Mouse (Mus musculus) stomach, embryonic 16.5 days (tissue): ENCODE measurements at regions not wholly inside any gene's neighbourhood (a gene's known extent, or its start where the extent isn't known, plus 50 kb on each side); places are given as distances from the start of the nearest gene placed in this dataset.

ENCODE experiments used
- ATAC-seq: fragments of 200-750 bp; cut with Nextera tagmentation; 2 replicates; pipeline ENCODE4 v1.8.0; 2017; ENCODE audit warnings: moderate number of reproducible peaks, moderate TSS enrichment; ENCODE audit not compliant: insufficient read depth, low FRiP score
- H3K27ac ChIP-seq: fragments of 300-500 bp; sonication (generic); 2 replicates; pipeline ENCODE4 v1.5.1; 2014; ENCODE audit warnings: low read length
- H3K27me3 ChIP-seq: fragments of 300-500 bp; sonication (generic); 2 replicates; pipeline ENCODE4 v1.6.1; 2014; ENCODE audit warnings: low read length, control low read depth, mixed read lengths; ENCODE audit not compliant: control insufficient read depth, insufficient read depth
- H3K36me3 ChIP-seq: fragments of 300-500 bp; sonication (generic); 2 replicates; pipeline ENCODE4 v1.6.1; 2014; ENCODE audit warnings: low read length; ENCODE audit not compliant: control insufficient read depth, insufficient read depth
- H3K4me1 ChIP-seq: fragments of 300-500 bp; sonication (generic); 2 replicates; pipeline ENCODE4 v1.6.1; 2014; ENCODE audit warnings: low read length, control low read depth, mixed read lengths; ENCODE audit not compliant: control insufficient read depth, insufficient read depth
- H3K4me2 ChIP-seq: fragments of 300-500 bp; sonication (generic); 2 replicates; pipeline ENCODE4 v1.6.1; 2014; ENCODE audit warnings: low read depth, low read length, mixed read lengths
- H3K4me3 ChIP-seq: fragments of 300-500 bp; sonication (generic); replicated peaks from 2 replicates; pipeline ENCODE4 v1.5.1; 2014; ENCODE audit warnings: mild to moderate bottlenecking, low read length
- H3K9ac ChIP-seq: fragments of 300-500 bp; sonication (generic); 2 replicates; pipeline ENCODE4 v1.6.1; 2014; ENCODE audit warnings: low read length
- H3K9me3 ChIP-seq: fragments of 300-500 bp; sonication (generic); replicated peaks from 2 replicates; pipeline ENCODE4 v1.6.1; 2016; ENCODE audit warnings: low read length, control low read depth; ENCODE audit not compliant: control insufficient read depth
- WGBS: fragments of 180-500 bp; shearing (Covaris S2); extraction: QIAGEN DNeasy Blood & Tissue Kit; methylation state at CpG from one replicate; pipeline ENCODE4 v1.1.7; 2014; 5-methylcytosine and 5-hydroxymethylcytosine counted together

DNA sequence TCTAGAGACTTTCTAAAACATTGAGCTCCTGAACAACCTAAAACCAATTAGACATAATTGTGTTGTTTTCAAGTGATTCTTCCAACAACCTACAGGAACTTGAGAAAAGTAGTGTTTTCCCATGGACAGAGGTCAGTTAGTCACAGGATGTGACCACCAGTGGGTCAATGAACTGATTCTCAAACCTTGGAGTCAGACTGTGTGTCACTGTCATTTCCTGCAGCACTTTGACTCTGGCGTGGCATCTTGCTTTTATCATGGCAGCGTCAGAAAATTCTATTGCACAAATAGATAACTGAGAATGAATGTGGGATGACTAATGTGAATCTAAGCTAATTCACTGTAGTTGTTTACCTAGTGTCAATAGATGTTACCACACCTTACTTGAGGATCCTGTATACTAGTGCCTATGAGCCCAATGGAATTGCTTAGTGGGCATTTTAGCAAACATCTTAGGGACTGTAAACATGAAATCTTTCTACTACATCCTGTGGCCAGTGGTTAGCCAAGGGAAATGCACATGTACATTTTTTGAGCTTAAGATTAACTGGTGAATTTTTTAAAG is 150.6 kb upstream of the Fam84a start:
- H3K9ac ChIP-seq, result no peak overlapping the region
- no peaks in the 10 kb centered on the region for H3K36me3 ChIP-seq
- H3K4me3 ChIP-seq, result no peak overlapping the region
- H3K27me3 ChIP-seq, result no peaks in the 10 kb centered on the region
- H3K27ac ChIP-seq, result peak overlapping the region; percentile 67
- WGBS, result 50% methylated on average over 2 of the region's 2 CpGs
- H3K4me1 ChIP-seq, result no peaks in the 10 kb centered on the region
- no peaks in the 10 kb centered on the region for H3K9me3 ChIP-seq
- ATAC-seq, result no peak
- H3K4me2 ChIP-seq, result no peak overlapping the region

GRCm38 (mm10) chr12:14301676-14302365 is 150.0 kb upstream of the Fam84a start:
- 37% methylated on average over 2 of the region's 2 CpGs for WGBS
- Histone ChIP-seq H3K4me2 (no peak overlapping the region), H3K9ac (no peak overlapping the region), H3K36me3 (no peaks in the 10 kb centered on the region), H3K27ac (peak overlapping the region; percentile 79), H3K4me3 (no peak overlapping the region), H3K4me1 (no peaks in the 10 kb centered on the region), H3K9me3 (no peaks in the 10 kb centered on the region), H3K27me3 (no peaks in the 10 kb centered on the region)
- ATAC-seq, result peak; percentile 80

DNA sequence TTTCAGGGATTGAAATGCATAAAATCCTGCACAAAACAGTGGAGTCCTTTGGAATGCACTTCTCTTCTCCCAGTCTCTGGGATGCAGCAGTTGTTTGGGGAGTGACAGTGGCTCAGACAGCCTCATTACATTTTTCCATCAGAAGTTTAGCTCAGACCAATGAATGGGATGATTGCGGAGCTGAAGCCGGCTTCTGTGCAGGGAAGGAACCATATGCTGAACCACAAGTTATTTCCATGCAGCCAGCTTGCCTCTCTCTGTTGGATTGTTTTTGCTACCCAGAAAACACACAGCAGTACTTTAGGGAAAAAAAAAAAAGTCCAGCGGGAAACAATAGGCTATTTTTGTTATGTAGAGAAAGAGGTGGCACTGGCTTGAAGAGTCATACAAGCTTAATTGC is 140.2 kb upstream of the Fam84a start:
- no peak for ATAC-seq

DNA sequence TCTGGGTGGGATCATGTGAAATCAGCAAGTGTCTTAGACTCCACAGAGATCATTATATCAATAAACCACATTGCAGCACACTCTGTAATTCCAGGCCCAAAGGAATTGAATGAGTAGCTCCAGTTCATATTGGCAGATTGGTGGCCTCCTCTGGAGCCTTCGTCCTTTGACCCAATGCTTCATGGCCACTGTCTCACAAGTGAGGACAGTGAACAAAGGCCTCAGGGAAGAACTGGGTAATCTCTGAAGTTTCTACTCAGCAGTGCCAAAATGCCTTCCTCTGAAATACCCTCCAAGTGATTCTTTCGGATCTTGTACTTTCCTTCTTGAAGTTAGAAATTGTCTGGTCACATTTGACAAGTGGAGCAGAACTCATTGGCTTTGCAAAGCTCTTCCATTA is 135.8 kb upstream of the Fam84a start:
- Histone ChIP-seq H3K9me3 (no peaks in the 10 kb centered on the region), H3K4me1 (0 out of 2 replicates have a peak, but pooled peaks cover 3% of the 10 kb centered on the region), H3K36me3 (no peaks in the 10 kb centered on the region), H3K9ac (no peak overlapping the region), H3K4me3 (no peak overlapping the region), H3K27ac (no peak overlapping the region), H3K27me3 (no peaks in the 10 kb centered on the region), H3K4me2 (no peak overlapping the region)
- ATAC-seq, result no peak
- WGBS, result 91% methylated on average over 2 of the region's 2 CpGs

More for the DNA sequence above, 140.2 kb upstream of the Fam84a start:
- no peaks in the 10 kb centered on the region for H3K27me3 ChIP-seq
- H3K9ac ChIP-seq, result no peak overlapping the region
- H3K36me3 ChIP-seq, result no peaks in the 10 kb centered on the region
- H3K9me3 ChIP-seq, result no peaks in the 10 kb centered on the region
- H3K4me2 ChIP-seq, result no peak overlapping the region
- no peaks in the 10 kb centered on the region for H3K4me1 ChIP-seq
- H3K27ac ChIP-seq, result no peak overlapping the region
- no peak overlapping the region for H3K4me3 ChIP-seq
- WGBS, result 73% methylated on average over 3 of the region's 3 CpGs

- WGBS, result 75% methylated on average over 1 of the region's 1 CpGs
- H3K9ac ChIP-seq, result no peak overlapping the region
- no peak overlapping the region for H3K4me3 ChIP-seq
- H3K36me3 ChIP-seq, result no peaks in the 10 kb centered on the region
- ATAC-seq, result 0 out of 2 replicates have a peak, but pooled peaks have one; percentile 74
- no peaks in the 10 kb centered on the region for H3K9me3 ChIP-seq
- 0 out of 2 replicates have a peak, but pooled peaks cover 3% of the 10 kb centered on the region for H3K4me1 ChIP-seq
- H3K4me2 ChIP-seq, result no peak overlapping the region
- H3K27ac ChIP-seq, result peak overlapping the region; percentile 52; the same call in 1 of the 2 replicates
- no peaks in the 10 kb centered on the region for H3K27me3 ChIP-seq
Measured at GRCm38 (mm10) chr12:14286676-14287075, 134.8 kb upstream of the Fam84a start.

DNA sequence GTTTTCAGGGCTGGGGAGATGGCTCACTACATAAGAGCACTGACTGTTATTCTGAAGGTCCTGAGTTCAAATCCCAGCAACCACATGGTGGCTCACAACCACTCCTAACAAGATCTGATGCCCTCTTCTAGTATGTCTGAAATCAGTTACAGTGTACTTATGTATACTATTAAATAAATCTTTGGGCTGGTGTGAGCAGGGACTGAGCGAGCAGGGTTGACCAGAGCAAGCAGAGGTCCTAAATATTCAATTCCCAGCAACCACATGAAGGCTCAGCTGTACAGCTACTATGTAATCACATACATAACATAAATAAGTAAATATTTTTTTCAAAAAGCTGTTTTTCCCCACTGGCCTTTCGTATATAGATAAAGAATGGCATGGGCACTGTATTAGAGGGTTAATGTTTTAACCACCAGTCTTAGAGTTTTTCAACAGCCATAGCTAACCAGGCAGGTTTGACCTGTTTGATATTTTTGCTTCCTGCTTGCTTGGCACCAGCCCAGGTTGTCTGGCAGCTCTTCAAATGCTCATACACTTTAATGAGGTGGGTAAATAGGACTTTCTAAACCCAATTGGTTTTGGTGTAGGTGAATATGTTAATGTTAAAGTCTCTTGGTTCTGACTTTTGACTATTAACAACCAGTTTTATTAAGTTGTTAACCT is 134.1 kb upstream of the Fam84a start:
- 55% methylated on average over 2 of the region's 2 CpGs for WGBS
- H3K4me1 ChIP-seq, result 0 out of 2 replicates have a peak, but pooled peaks cover 3% of the 10 kb centered on the region
- no peaks in the 10 kb centered on the region for H3K36me3 ChIP-seq
- no peak overlapping the region for H3K4me3 ChIP-seq
- H3K27me3 ChIP-seq, result no peaks in the 10 kb centered on the region
- H3K9me3 ChIP-seq, result no peaks in the 10 kb centered on the region
- H3K4me2 ChIP-seq, result no peak overlapping the region
- peak overlapping the region; percentile 69 for H3K27ac ChIP-seq
- no peak overlapping the region for H3K9ac ChIP-seq
- peak; percentile 86 for ATAC-seq

DNA sequence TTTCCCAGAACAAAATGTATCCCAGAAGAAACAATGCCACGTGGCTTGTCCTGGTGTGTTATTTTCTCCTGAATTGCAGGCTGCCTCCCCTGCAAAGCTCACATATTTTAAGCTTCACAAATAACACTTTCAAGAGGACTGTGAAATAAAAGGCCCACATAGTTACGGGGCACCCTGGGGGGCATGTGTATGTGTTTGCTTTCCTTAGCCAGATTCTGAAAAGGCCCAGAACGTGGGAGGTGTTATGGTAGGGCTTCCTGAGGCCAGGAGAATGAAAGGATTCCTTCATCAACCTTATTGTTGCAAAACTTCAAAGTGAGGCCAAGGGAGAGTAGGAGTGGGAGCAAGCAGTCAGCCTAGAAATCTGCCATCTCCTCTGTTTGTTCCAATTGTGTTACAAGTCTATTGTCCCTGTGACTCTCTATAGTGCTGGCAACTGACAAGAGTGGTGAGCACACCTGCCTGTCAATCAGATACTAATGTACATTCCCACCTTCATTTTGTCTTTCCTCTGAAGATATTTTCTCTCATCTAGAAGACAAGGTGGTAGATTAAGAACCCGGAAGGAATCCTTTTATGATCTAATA is 131.3 kb upstream of the Fam84a start:
- Histone ChIP-seq H3K27ac (no peak overlapping the region), H3K9ac (no peak overlapping the region), H3K4me2 (no peak overlapping the region), H3K27me3 (no peaks in the 10 kb centered on the region), H3K9me3 (no peaks in the 10 kb centered on the region), H3K36me3 (no peaks in the 10 kb centered on the region), H3K4me3 (no peak overlapping the region), H3K4me1 (0 out of 2 replicates have a peak, but pooled peaks cover 3% of the 10 kb centered on the region)
- WGBS, result 52% methylated on average over 4 of the region's 4 CpGs
- no peak for ATAC-seq

GRCm38 (mm10) chr12:14275265-14275664 is 123.4 kb upstream of the Fam84a start:
- Histone ChIP-seq H3K9me3 (no peaks in the 10 kb centered on the region), H3K4me2 (no peak overlapping the region), H3K4me3 (no peak overlapping the region), H3K27me3 (no peaks in the 10 kb centered on the region), H3K27ac (no peak overlapping the region), H3K36me3 (no peaks in the 10 kb centered on the region), H3K9ac (no peak overlapping the region), H3K4me1 (no peaks in the 10 kb centered on the region)
- no peak for ATAC-seq

- WGBS, result 92% methylated on average over 5 of the region's 5 CpGs
Measured at GRCm38 (mm10) chr12:14274796-14275195, 122.9 kb upstream of the Fam84a start.

More at GRCm38 (mm10) chr12:14274796-14275195, 122.9 kb upstream of the Fam84a start:
- Histone ChIP-seq H3K4me2 (no peak overlapping the region), H3K4me3 (no peak overlapping the region), H3K27me3 (no peaks in the 10 kb centered on the region), H3K9ac (no peak overlapping the region), H3K9me3 (no peaks in the 10 kb centered on the region), H3K36me3 (no peaks in the 10 kb centered on the region), H3K4me1 (no peaks in the 10 kb centered on the region), H3K27ac (no peak overlapping the region)
- no peak for ATAC-seq
